Mouse (Mus musculus): ENCODE measurements around the gene Kcnq2.

- TF ChIP-seq POLR2AphosphoS2 (IDR thresholded peaks at IDR 0.05; ENCODE audit: low read depth, low read length): no peak
- TF ChIP-seq POLR2A (IDR thresholded peaks at IDR 0.05; ENCODE audit: low read depth, low read length): no peak
- TF ChIP-seq MAX (IDR thresholded peaks at IDR 0.05; ENCODE audit: low read length): no peak
- TF ChIP-seq TBP (conservative IDR thresholded peaks at IDR 0.05; ENCODE audit: low read depth, low read length): no peak
- TF ChIP-seq TCF12 (IDR thresholded peaks at IDR 0.05; ENCODE audit: low read depth, low read length): no peak
- TF ChIP-seq ZKSCAN1 (IDR thresholded peaks at IDR 0.05; ENCODE audit: borderline replicate concordance, low read depth, low read length): no peak
- TF ChIP-seq CHD1 (IDR thresholded peaks at IDR 0.05; ENCODE audit: low read depth, low read length): no peak
- TF ChIP-seq CTCF (conservative IDR thresholded peaks at IDR 0.05 in 1 of 2, IDR thresholded peaks at IDR 0.05 in 1 of 2; ENCODE audit: low read depth in 2 of 2, low read length in 2 of 2): no peak
- no peak for TF ChIP-seq EP300 (IDR thresholded peaks at IDR 0.05; ENCODE audit: low read length)
- TF ChIP-seq ZC3H11A (IDR thresholded peaks at IDR 0.05; ENCODE audit: low read depth, low read length): no peak
These were observed 33.5 kb downstream of the Kcnq2 start for GRCm38 (mm10) chr2:181101626-181102025.

All from CH12.LX (cell line).